Mouse (Mus musculus) myocyte (in vitro differentiated cells): Measurements from ENCODE around the gene Gm973. TPM values are rescaled to one million over a fixed set of nuclear protein-coding genes. Genes with fewer than 3 reads are reported as not detected.

Experiments
- H3K27me3 ChIP-seq: one replicate; pipeline ENCODE4 v1.6.1; 2011; ENCODE audit not compliant: control insufficient read depth, insufficient read depth, insufficient read length
- H3K36me3 ChIP-seq: one replicate; pipeline ENCODE4 v1.6.1; 2011; ENCODE audit not compliant: control insufficient read depth, insufficient read depth
- H3K4me2 ChIP-seq: one replicate; pipeline ENCODE4 v1.6.1; 2011; ENCODE audit warnings: low read depth, control low read depth
- H3K4me3 ChIP-seq: one replicate; pipeline ENCODE4 v1.5.1; 2011; ENCODE audit warnings: mild to moderate bottlenecking, control low read depth, moderate library complexity
- H3K79me2 ChIP-seq: one replicate; pipeline ENCODE4 v1.6.1; 2011; ENCODE audit not compliant: control insufficient read depth, insufficient read depth
- H3ac ChIP-seq: one replicate; pipeline ENCODE4 v1.6.1; 2011; ENCODE audit not compliant: control insufficient read depth, insufficient read length
- CEBPB ChIP-seq: IDR thresholded peaks from 2 replicates; pipeline ENCODE4 v1.6.1; 2011; ENCODE audit warnings: mild to moderate bottlenecking, moderate library complexity; ENCODE audit not compliant: poor library complexity, insufficient read depth, severe bottlenecking
- E2F4 ChIP-seq: IDR thresholded peaks from one replicate; pipeline ENCODE4 v1.6.1; 2011; ENCODE audit warnings: mild to moderate bottlenecking, control low read depth, moderate library complexity; ENCODE audit not compliant: insufficient read depth
- MAX ChIP-seq: IDR thresholded peaks from one replicate; pipeline ENCODE4 v1.6.1; 2011; ENCODE audit warnings: low read depth, mild to moderate bottlenecking, control low read depth
- MYOD1 ChIP-seq, 3 experiments: IDR thresholded peaks; one replicate each; pipeline ENCODE4 v1.6.1; 2011; ENCODE audit warnings: control low read depth in 2 of 3, low read depth in 2 of 3, mild to moderate bottlenecking in 2 of 3, moderate library complexity in 1 of 3; ENCODE audit not compliant: insufficient read length in 2 of 3, control insufficient read depth in 1 of 3
- MYOG ChIP-seq, 3 experiments: IDR thresholded peaks; one replicate each; pipeline ENCODE4 v1.6.1; 2011; ENCODE audit warnings: control low read depth in 2 of 3, low read depth in 2 of 3, mild to moderate bottlenecking in 2 of 3; ENCODE audit not compliant: insufficient read length in 2 of 3, control insufficient read depth in 1 of 3, insufficient read depth in 1 of 3
- POLR2A ChIP-seq: IDR thresholded peaks from one replicate; pipeline ENCODE4 v1.6.1; 2011; ENCODE audit warnings: low read depth, mild to moderate bottlenecking, control low read depth, moderate library complexity; ENCODE audit not compliant: insufficient read length
- POLR2AphosphoS2 ChIP-seq: IDR thresholded peaks from one replicate; pipeline ENCODE4 v1.6.1; 2011; ENCODE audit warnings: low read depth, control low read depth; ENCODE audit not compliant: insufficient read length
- REST ChIP-seq: IDR thresholded peaks from one replicate; pipeline ENCODE4 v1.6.1; 2011; ENCODE audit warnings: mild to moderate bottlenecking, control low read depth, moderate library complexity; ENCODE audit not compliant: insufficient read depth, insufficient read length
- SRF ChIP-seq: IDR thresholded peaks from one replicate; pipeline ENCODE4 v1.6.1; 2011; ENCODE audit warnings: low read depth; ENCODE audit not compliant: control insufficient read depth, insufficient read length
- TCF12 ChIP-seq: IDR thresholded peaks from one replicate; pipeline ENCODE4 v1.6.1; 2011; ENCODE audit warnings: mild to moderate bottlenecking, control low read depth; ENCODE audit not compliant: poor library complexity, insufficient read depth, severe bottlenecking
- TCF3 ChIP-seq: IDR thresholded peaks from one replicate; pipeline ENCODE4 v1.6.1; 2011; ENCODE audit warnings: low read depth, control low read depth; ENCODE audit not compliant: insufficient read length
- USF1 ChIP-seq: IDR thresholded peaks from one replicate; pipeline ENCODE4 v1.6.1; 2011; ENCODE audit warnings: low read depth, mild to moderate bottlenecking, control low read depth, moderate library complexity
- polyA plus RNA-seq: library from polyadenylated mRNA; unstranded; fragments of >200 nt; fragmentation: generic; extraction: Trizol; gene quantifications from one replicate; pipeline ENCODE4 v1.2.1, GENCODE M21; 2012; ENCODE audit warnings: missing spikeins

Gene Gm973
- polyA plus RNA-seq, 1 experiment = not detected

- Histone ChIP-seq H3K4me2 (no peak overlapping the region), H3K27me3 (no peaks in the 10 kb centered on the region), H3K4me3 (no peak overlapping the region), H3K79me2 (no peaks in the 10 kb centered on the region), H3K36me3 (no peaks in the 10 kb centered on the region), H3ac (no peak overlapping the region)
- TF ChIP-seq CEBPB = no peak
- no peak for TF ChIP-seq TCF3
- no peak for TF ChIP-seq USF1
- TF ChIP-seq SRF = no peak
- no peak for TF ChIP-seq TCF12
Measured at GRCm38 (mm10) chr1:59473181-59473555, 42.9 kb upstream of the Gm973 start.

- H3K79me2 ChIP-seq = no peaks in the 10 kb centered on the region
- H3ac ChIP-seq = no peak overlapping the region
- no peaks in the 10 kb centered on the region for H3K36me3 ChIP-seq
- TF ChIP-seq POLR2A (no peak), SRF (no peak), MYOD1 (IDR thresholded peaks at IDR 0.05; ENCODE audit: control insufficient read depth in 1 of 3, insufficient read length in 2 of 3, low read depth in 2 of 3) (peak; percentile 40 to 94 (median 91)), REST (no peak), CEBPB (no peak), TCF12 (peak; percentile 81), MYOG (IDR thresholded peaks at IDR 0.05; ENCODE audit: control insufficient read depth in 1 of 3, insufficient read depth in 1 of 3, insufficient read length in 2 of 3, low read depth in 2 of 3) (peak in 2 of 3 experiments; percentile 77 to 94), POLR2AphosphoS2 (no peak), E2F4 (no peak), TCF3 (peak; percentile 40), USF1 (no peak), MAX (no peak)
- peak overlapping the region; percentile 21 for H3K4me2 ChIP-seq
- no peaks in the 10 kb centered on the region for H3K27me3 ChIP-seq
- no peak overlapping the region for H3K4me3 ChIP-seq
Measured at GRCm38 (mm10) chr1:59475618-59476017, 40.4 kb upstream of the Gm973 start.

GRCm38 (mm10) chr1:59478911-59479310 lies 37.2 kb upstream of the Gm973 start:
- Histone ChIP-seq H3ac (no peak overlapping the region), H3K4me3 (no peak overlapping the region), H3K36me3 (no peaks in the 10 kb centered on the region), H3K27me3 (no peaks in the 10 kb centered on the region), H3K79me2 (peaks cover 12% of the 10 kb centered on the region), H3K4me2 (no peak overlapping the region)
- no peak for TF ChIP-seq MAX
- TF ChIP-seq E2F4 = no peak
- peak; percentile 43 for TF ChIP-seq USF1

- Histone ChIP-seq H3K36me3 (no peaks in the 10 kb centered on the region), H3K27me3 (no peaks in the 10 kb centered on the region), H3K79me2 (peaks cover 32% of the 10 kb centered on the region), H3K4me3 (peak overlapping the region; percentile 79), H3ac (no peak overlapping the region), H3K4me2 (peak overlapping the region; percentile 99)
- no peak for TF ChIP-seq SRF
- no peak for TF ChIP-seq CEBPB
- TF ChIP-seq TCF3 = no peak
- no peak for TF ChIP-seq E2F4
- TF ChIP-seq POLR2AphosphoS2 = no peak
- no peak for TF ChIP-seq TCF12
- TF ChIP-seq MYOG (IDR thresholded peaks at IDR 0.05; ENCODE audit: control insufficient read depth in 1 of 3, insufficient read depth in 1 of 3, insufficient read length in 2 of 3, low read depth in 2 of 3) = no peak
- TF ChIP-seq MYOD1 (IDR thresholded peaks at IDR 0.05; ENCODE audit: control insufficient read depth in 1 of 3, insufficient read length in 2 of 3, low read depth in 2 of 3) = no peak
- TF ChIP-seq USF1 = no peak
- TF ChIP-seq REST = no peak
- no peak for TF ChIP-seq POLR2A
- no peak for TF ChIP-seq MAX
Measured at GRCm38 (mm10) chr1:59480821-59481455, 35.1 kb upstream of the Gm973 start.

GRCm38 (mm10) chr1:59481456-59482291 lies 34.4 kb upstream of the Gm973 start:
- H3K27me3 ChIP-seq = no peaks in the 10 kb centered on the region
- H3K4me3 ChIP-seq = peak overlapping the region; percentile 79
- peak overlapping the region; percentile 99 for H3K4me2 ChIP-seq
- H3ac ChIP-seq = peak overlapping the region; percentile 90
- H3K36me3 ChIP-seq = no peaks in the 10 kb centered on the region
- H3K79me2 ChIP-seq = peaks cover 39% of the 10 kb centered on the region
- TF ChIP-seq USF1 = peak; percentile 80
- no peak for TF ChIP-seq TCF12
- peak; percentile 30 for TF ChIP-seq REST
- peak in 2 of 3 experiments; percentile 8 to 26 for TF ChIP-seq MYOG (IDR thresholded peaks at IDR 0.05; ENCODE audit: control insufficient read depth in 1 of 3, insufficient read depth in 1 of 3, insufficient read length in 2 of 3, low read depth in 2 of 3)
- peak; percentile 95 for TF ChIP-seq POLR2A
- TF ChIP-seq SRF = no peak
- no peak for TF ChIP-seq MAX
- TF ChIP-seq CEBPB = no peak
- TF ChIP-seq POLR2AphosphoS2 = peak; percentile 98
- peak in 1 of 3 experiments; percentile 30 for TF ChIP-seq MYOD1 (IDR thresholded peaks at IDR 0.05; ENCODE audit: control insufficient read depth in 1 of 3, insufficient read length in 2 of 3, low read depth in 2 of 3)
- TF ChIP-seq TCF3 = no peak
- no peak for TF ChIP-seq E2F4
